Mouse (Mus musculus) MEL (cell line): ENCODE measurements at regions not wholly inside any gene's neighbourhood (a gene's known extent, or its start where the extent isn't known, plus 50 kb on each side); places are given as distances from the start of the nearest gene placed in this dataset.

ENCODE experiments used
- DNase-seq: peaks from one replicate; pipeline ENCODE4 v3.0.0; 2011; ENCODE audit warnings: low read depth, low spot score
- H3K27ac ChIP-seq: 2 replicates; pipeline ENCODE4 v1.5.1; 2012; ENCODE audit warnings: low read depth, mild to moderate bottlenecking, control low read depth, low read length, moderate library complexity; ENCODE audit not compliant: control insufficient read depth
- H3K27me3 ChIP-seq, 2 experiments: fragments of 150-350 bp in 1 of 2; sonication (generic) in 1 of 2; 2 replicates each; pipeline ENCODE4 v1.6.1; 2012; ENCODE audit warnings: low read length in 2 of 2, mild to moderate bottlenecking in 2 of 2, improper control_type of control experiment in 1 of 2, moderate library complexity in 1 of 2; ENCODE audit not compliant: insufficient read depth in 2 of 2, control insufficient read depth in 1 of 2
- H3K36me3 ChIP-seq, 2 experiments: 2 replicates each; pipeline ENCODE4 v1.6.1; 2012 to 2014; ENCODE audit warnings: low read length in 2 of 2, improper control_type of control experiment in 1 of 2, inconsistent platforms in 1 of 2, mild to moderate bottlenecking in 1 of 2; ENCODE audit not compliant: insufficient read depth in 2 of 2, control insufficient read depth in 1 of 2
- H3K4me1 ChIP-seq, 2 experiments: fragments of 150-350 bp in 1 of 2; sonication (generic) in 1 of 2; 2 replicates each; pipeline ENCODE4 v1.6.1; 2012; ENCODE audit warnings: low read length in 2 of 2, improper control_type of control experiment in 1 of 2, mild to moderate bottlenecking in 1 of 2; ENCODE audit not compliant: insufficient read depth in 2 of 2, control insufficient read depth in 1 of 2
- H3K4me3 ChIP-seq, 2 experiments: fragments of 150-350 bp in 1 of 2; sonication (generic) in 1 of 2; 2 replicates each; pipeline ENCODE4 v1.5.1; 2012; ENCODE audit warnings: low read depth in 2 of 2, low read length in 2 of 2, mild to moderate bottlenecking in 2 of 2, moderate library complexity in 2 of 2, control low read depth in 1 of 2, improper control_type of control experiment in 1 of 2; ENCODE audit not compliant: control insufficient read depth in 1 of 2, insufficient read depth in 1 of 2
- H3K79me2 ChIP-seq: 2 replicates; pipeline ENCODE4 v1.6.1; 2012; ENCODE audit warnings: mild to moderate bottlenecking, low read length, moderate library complexity; ENCODE audit not compliant: control insufficient read depth, poor library complexity, insufficient read depth
- H3K9ac ChIP-seq: 2 replicates; pipeline ENCODE4 v1.6.1; 2012; ENCODE audit warnings: low read depth, mild to moderate bottlenecking, control low read depth, low read length, moderate library complexity; ENCODE audit not compliant: control insufficient read depth, poor library complexity, severe bottlenecking
- H3K9me3 ChIP-seq: fragments of 150-350 bp; sonication (generic); replicated peaks from 2 replicates; pipeline ENCODE4 v1.6.1; 2012; ENCODE audit warnings: mild to moderate bottlenecking, low read length, improper control_type of control experiment, moderate library complexity; ENCODE audit not compliant: insufficient read depth
- BHLHE40 ChIP-seq: IDR thresholded peaks from 2 replicates; pipeline ENCODE4 v1.6.1; 2012; ENCODE audit warnings: low read depth, mild to moderate bottlenecking, inconsistent platforms, low read length, improper control_type of control experiment, borderline replicate concordance
- CHD2 ChIP-seq: IDR thresholded peaks from 2 replicates; pipeline ENCODE4 v1.6.1; 2011; ENCODE audit warnings: low read length, improper control_type of control experiment
- CTCF ChIP-seq, 3 experiments: IDR thresholded peaks in 2 of 3; conservative IDR thresholded peaks in 1 of 3; 2 replicates each; pipeline ENCODE4 v1.5.1; 2011 to 2012; ENCODE audit warnings: low read length in 3 of 3, low read depth in 2 of 3, mild to moderate bottlenecking in 2 of 3, improper control_type of control experiment in 1 of 3, inconsistent platforms in 1 of 3, mixed read lengths in 1 of 3, moderate library complexity in 1 of 3; ENCODE audit not compliant: control insufficient read depth in 1 of 3, insufficient read depth in 1 of 3, poor library complexity in 1 of 3, severe bottlenecking in 1 of 3
- ELF1 ChIP-seq: IDR thresholded peaks from 2 replicates; pipeline ENCODE4 v1.6.1; 2014; ENCODE audit warnings: low read depth, mild to moderate bottlenecking, inconsistent platforms, low read length, improper control_type of control experiment, moderate library complexity
- GABPA ChIP-seq: IDR thresholded peaks from 2 replicates; pipeline ENCODE4 v1.6.1; 2012; ENCODE audit warnings: low read depth, mild to moderate bottlenecking, inconsistent platforms, low read length, improper control_type of control experiment, moderate library complexity
- HCFC1 ChIP-seq: IDR thresholded peaks from 2 replicates; pipeline ENCODE4 v1.6.1; 2012; ENCODE audit warnings: low read depth, mild to moderate bottlenecking, inconsistent platforms, low read length, improper control_type of control experiment, moderate library complexity
- JUND ChIP-seq: IDR thresholded peaks from 2 replicates; pipeline ENCODE4 v1.6.1; 2011; ENCODE audit warnings: low read depth, mild to moderate bottlenecking, improper control_type of control experiment, low read length
- MAFK ChIP-seq: IDR thresholded peaks from 2 replicates; pipeline ENCODE4 v1.6.1; 2011; ENCODE audit warnings: low read depth, mild to moderate bottlenecking, low read length, improper control_type of control experiment, borderline replicate concordance
- MAX ChIP-seq: IDR thresholded peaks from 2 replicates; pipeline ENCODE4 v1.6.1; 2011; ENCODE audit warnings: low read length, improper control_type of control experiment
- MAZ ChIP-seq: IDR thresholded peaks from 2 replicates; pipeline ENCODE4 v1.6.1; 2012; ENCODE audit warnings: low read depth, mild to moderate bottlenecking, inconsistent platforms, low read length, improper control_type of control experiment
- MEF2A ChIP-seq: IDR thresholded peaks from 2 replicates; pipeline ENCODE4 v1.6.1; 2014; ENCODE audit warnings: low read depth, mild to moderate bottlenecking, inconsistent platforms, low read length, improper control_type of control experiment; ENCODE audit not compliant: poor library complexity, insufficient replicate concordance, severe bottlenecking; ENCODE audit errors: extremely low read depth
- MYB ChIP-seq: IDR thresholded peaks from 2 replicates; pipeline ENCODE4 v1.6.1; 2011; ENCODE audit warnings: mild to moderate bottlenecking, low read depth, low read length, improper control_type of control experiment
- MYC ChIP-seq: IDR thresholded peaks from 2 replicates; pipeline ENCODE4 v1.6.1; 2011; ENCODE audit warnings: low read depth, mild to moderate bottlenecking, low read length, improper control_type of control experiment, moderate library complexity
- NRF1 ChIP-seq: IDR thresholded peaks from 2 replicates; pipeline ENCODE4 v1.6.1; 2014; ENCODE audit warnings: low read depth, mild to moderate bottlenecking, inconsistent platforms, low read length, improper control_type of control experiment, moderate library complexity; ENCODE audit not compliant: poor library complexity, insufficient read depth, severe bottlenecking
- POLR2A ChIP-seq, 2 experiments: IDR thresholded peaks; 2 replicates each; pipeline ENCODE4 v1.6.1; 2011 to 2012; ENCODE audit warnings: low read length in 2 of 2, mild to moderate bottlenecking in 2 of 2, control low read depth in 1 of 2, improper control_type of control experiment in 1 of 2, low read depth in 1 of 2, moderate library complexity in 1 of 2; ENCODE audit not compliant: control insufficient read depth in 1 of 2, insufficient read depth in 1 of 2, poor library complexity in 1 of 2
- POLR2AphosphoS2 ChIP-seq: IDR thresholded peaks from 2 replicates; pipeline ENCODE4 v1.6.1; 2011; ENCODE audit warnings: low read length, improper control_type of control experiment
- POLR2AphosphoS5 ChIP-seq: IDR thresholded peaks from 2 replicates; pipeline ENCODE4 v1.6.1; 2012; ENCODE audit warnings: low read depth, borderline replicate concordance, mild to moderate bottlenecking, inconsistent platforms, low read length, moderate library complexity, mixed read lengths
- RAD21 ChIP-seq: IDR thresholded peaks from 2 replicates; pipeline ENCODE4 v1.6.1; 2011; ENCODE audit warnings: mild to moderate bottlenecking, low read depth, low read length, improper control_type of control experiment
- SMC3 ChIP-seq: IDR thresholded peaks from 2 replicates; pipeline ENCODE4 v1.6.1; 2011; ENCODE audit warnings: low read depth, low read length, improper control_type of control experiment
- TAL1 ChIP-seq: IDR thresholded peaks from 2 replicates; pipeline ENCODE4 v1.6.1; 2012; ENCODE audit warnings: mild to moderate bottlenecking, inconsistent platforms, low read length, moderate library complexity, mixed read lengths
- TCF12 ChIP-seq: IDR thresholded peaks from 2 replicates; pipeline ENCODE4 v1.6.1; 2014; ENCODE audit warnings: low read depth, mild to moderate bottlenecking, inconsistent platforms, low read length, improper control_type of control experiment, moderate library complexity
- UBTF ChIP-seq: IDR thresholded peaks from 2 replicates; pipeline ENCODE4 v1.6.1; 2012; ENCODE audit warnings: low read depth, mild to moderate bottlenecking, inconsistent platforms, low read length, improper control_type of control experiment, moderate library complexity, borderline replicate concordance; ENCODE audit not compliant: insufficient read depth
- USF2 ChIP-seq, 2 experiments: IDR thresholded peaks; 2 replicates each; pipeline ENCODE4 v1.6.1; 2011 to 2012; ENCODE audit warnings: improper control_type of control experiment in 2 of 2, low read length in 2 of 2, borderline replicate concordance in 1 of 2, inconsistent platforms in 1 of 2, low read depth in 1 of 2, mild to moderate bottlenecking in 1 of 2; ENCODE audit not compliant: insufficient read depth in 1 of 2
- ZC3H11A ChIP-seq: IDR thresholded peaks from 2 replicates; pipeline ENCODE4 v1.6.1; 2012; ENCODE audit warnings: low read depth, mild to moderate bottlenecking, inconsistent platforms, low read length, improper control_type of control experiment
- ZKSCAN1 ChIP-seq: IDR thresholded peaks from 2 replicates; pipeline ENCODE4 v1.6.1; 2012; ENCODE audit warnings: low read depth, mild to moderate bottlenecking, inconsistent platforms, low read length, improper control_type of control experiment, moderate library complexity
- ZNF384 ChIP-seq: IDR thresholded peaks from 2 replicates; pipeline ENCODE4 v1.6.1; 2012; ENCODE audit warnings: low read depth, mild to moderate bottlenecking, inconsistent platforms, low read length, improper control_type of control experiment

GRCm38 (mm10) chr1:79317194-79317593 lies 122.7 kb downstream of the Scg2 start:
- no peak for DNase-seq
- Histone ChIP-seq H3K79me2 (no peaks in the 10 kb centered on the region), H3K27me3 (no peaks in the 10 kb centered on the region), H3K27ac (no peak overlapping the region), H3K4me1 (no peaks in the 10 kb centered on the region), H3K9ac (no peak overlapping the region)
- TF ChIP-seq MYB (no peak), NRF1 (no peak), TAL1 (no peak), MAZ (no peak), ZKSCAN1 (no peak), CHD2 (no peak), HCFC1 (no peak), GABPA (no peak), SMC3 (no peak), UBTF (no peak), BHLHE40 (no peak), POLR2AphosphoS2 (no peak), RAD21 (no peak), POLR2AphosphoS5 (no peak), MAX (no peak), MAFK (no peak), USF2 (IDR thresholded peaks at IDR 0.05; ENCODE audit: borderline replicate concordance in 1 of 2, insufficient read depth in 1 of 2, low read depth in 1 of 2, low read length in 2 of 2) (no peak), MEF2A (no peak), POLR2A (IDR thresholded peaks at IDR 0.05; ENCODE audit: control insufficient read depth in 1 of 2, insufficient read depth in 1 of 2, low read depth in 1 of 2, low read length in 2 of 2, poor library complexity in 1 of 2) (no peak)
- TF ChIP-seq, all 39 proteins: peak for 0
- H3K9me3 ChIP-seq = no peaks in the 10 kb centered on the region
- no peak overlapping the region for H3K4me3 ChIP-seq
- no peaks in the 10 kb centered on the region for H3K36me3 ChIP-seq

GRCm38 (mm10) chr1:79314774-79315173 lies 125.1 kb downstream of the Scg2 start:
- Histone ChIP-seq H3K27me3 (no peaks in the 10 kb centered on the region), H3K9ac (no peak overlapping the region)
- TF ChIP-seq POLR2A (IDR thresholded peaks at IDR 0.05; ENCODE audit: control insufficient read depth in 1 of 2, insufficient read depth in 1 of 2, low read depth in 1 of 2, low read length in 2 of 2, poor library complexity in 1 of 2) = no peak
- no peak for TF ChIP-seq HCFC1
- no peak for TF ChIP-seq MYB
- TF ChIP-seq ZC3H11A = no peak
- no peak for TF ChIP-seq ZKSCAN1
- no peak for TF ChIP-seq JUND
- TF ChIP-seq CTCF (IDR thresholded peaks at IDR 0.05 in 2 of 3, conservative IDR thresholded peaks at IDR 0.05 in 1 of 3; ENCODE audit: control insufficient read depth in 1 of 3, insufficient read depth in 1 of 3, low read depth in 2 of 3, low read length in 3 of 3, poor library complexity in 1 of 3, severe bottlenecking in 1 of 3) = no peak
- TF ChIP-seq ELF1 = no peak
- no peak for TF ChIP-seq ZNF384
- TF ChIP-seq TCF12 = no peak
- TF ChIP-seq MYC = no peak

More at GRCm38 (mm10) chr1:79314774-79315173, 125.1 kb downstream of the Scg2 start:
- no peaks in the 10 kb centered on the region for H3K9me3 ChIP-seq
- H3K4me1 ChIP-seq = no peaks in the 10 kb centered on the region
- H3K4me3 ChIP-seq = no peak overlapping the region
- no peak for DNase-seq
- no peak overlapping the region for H3K27ac ChIP-seq
- H3K36me3 ChIP-seq = no peaks in the 10 kb centered on the region
- no peaks in the 10 kb centered on the region for H3K79me2 ChIP-seq
